Mouse (Mus musculus) left cerebral cortex, adult 11 months (tissue): Measurements from ENCODE around the gene Ccdc183.

Experiments used
- DNase-seq: peaks from one replicate; pipeline ENCODE4 v3.0.0; 2022; ENCODE audit warnings: low spot score

Gene Ccdc183

GRCm38 (mm10) chr2:25607761-25608622 is 9.5 kb downstream of the Ccdc183 start, which contains the start of gene Rabl6:
Gene Rabl6, minus strand, starts transcription at chr2:25608521.
- DNase-seq, result peak; percentile 84

GRCm38 (mm10) chr2:25602526-25602925 is 15.0 kb downstream of the Ccdc183 start:
- no peak for DNase-seq

GRCm38 (mm10) chr2:25600037-25600436 is 17.4 kb downstream of the Ccdc183 start:
- DNase-seq, result no peak

GRCm38 (mm10) chr2:25598749-25599148 is 18.7 kb downstream of the Ccdc183 start:
- no peak for DNase-seq

DNA sequence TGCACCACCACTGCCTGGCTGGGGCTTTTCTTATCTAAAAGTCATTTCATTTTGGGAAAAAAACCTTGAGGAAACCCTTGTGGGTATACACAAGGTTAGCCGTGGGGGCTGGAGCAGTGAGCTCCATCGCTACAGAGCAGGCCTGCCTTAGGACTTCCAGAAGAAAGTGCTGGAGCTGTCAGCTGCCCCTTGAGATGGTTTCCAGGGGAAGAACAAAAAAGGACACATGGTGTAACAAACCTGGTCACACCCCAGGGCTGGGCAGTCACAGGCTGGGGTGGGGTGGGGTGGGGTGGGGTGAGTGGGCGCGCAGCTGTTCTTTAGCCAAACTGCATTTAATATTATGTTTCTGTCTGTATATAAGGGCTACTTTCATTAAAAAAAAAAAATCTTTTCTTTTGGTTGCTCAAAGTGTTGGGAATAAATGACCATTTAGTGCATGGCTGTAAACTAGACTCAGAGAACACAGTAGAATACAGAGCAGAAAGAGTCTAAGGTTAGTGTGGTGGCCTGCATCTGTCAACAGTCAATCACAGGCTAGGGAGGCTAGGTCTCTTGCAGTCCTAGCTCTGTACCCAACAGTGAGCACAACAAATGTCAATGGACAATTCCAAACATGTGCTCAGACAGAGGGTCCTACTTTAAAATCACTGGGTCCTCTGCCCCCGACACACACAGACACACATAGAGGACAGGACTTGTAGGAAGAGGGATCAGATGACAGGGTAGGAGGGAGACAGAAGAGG is 20.5 kb downstream of the Ccdc183 start:
- DNase-seq, result no peak

GRCm38 (mm10) chr2:25591863-25592262 is 25.6 kb downstream of the Ccdc183 start:
- DNase-seq, result no peak

DNA sequence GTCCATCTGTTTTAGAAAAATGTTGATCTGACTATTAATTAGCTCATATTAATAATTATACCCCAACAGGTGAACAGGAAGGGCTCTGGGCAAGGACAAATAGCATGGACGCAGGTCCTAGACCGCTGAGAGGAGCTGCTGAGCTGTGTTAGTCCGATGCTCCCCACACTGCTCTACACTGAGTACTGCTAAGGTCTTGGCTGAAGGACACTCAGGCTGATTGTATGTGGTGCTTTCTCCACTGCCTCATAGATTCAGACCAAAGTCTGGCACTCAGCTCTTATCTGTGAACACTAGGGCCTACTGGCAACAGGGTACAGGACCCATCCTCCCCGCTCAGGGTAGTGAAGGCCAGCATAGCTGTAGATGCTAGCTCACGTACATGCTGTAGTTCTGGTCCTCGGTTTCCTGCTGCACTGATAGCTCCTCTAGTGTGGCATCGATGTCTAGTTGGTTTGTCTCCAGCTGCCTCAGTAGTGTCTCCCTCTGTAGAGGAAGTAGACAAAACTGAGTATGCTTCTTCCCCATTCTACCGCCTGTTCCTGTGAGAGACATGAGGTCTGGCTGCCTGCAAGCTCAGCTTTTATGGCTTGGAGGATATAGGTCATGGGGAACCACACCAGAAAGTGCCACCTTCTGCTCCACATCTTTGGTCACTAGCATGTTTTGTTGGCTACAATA is 29.1 kb downstream of the Ccdc183 start:
- DNase-seq, result no peak

DNA sequence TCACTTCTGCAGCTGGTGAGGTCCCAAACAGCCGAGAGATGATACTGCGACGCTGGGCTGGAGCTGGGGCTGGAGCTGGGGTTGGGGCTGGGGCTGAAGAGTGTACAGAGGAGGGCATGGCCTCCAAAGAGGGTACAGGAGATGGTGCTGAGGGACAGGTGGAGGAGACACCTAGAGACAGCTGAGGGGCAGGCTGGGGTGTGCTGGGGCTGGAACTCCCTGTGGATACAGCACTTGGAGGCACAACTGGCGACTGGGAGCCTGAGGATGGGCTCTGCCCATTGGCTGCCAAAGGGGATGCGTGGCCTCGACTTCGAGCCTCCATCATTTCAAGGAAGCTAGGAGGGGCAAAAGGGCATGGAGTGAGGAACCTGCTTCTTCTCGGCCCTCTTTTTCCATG is 30.2 kb downstream of the Ccdc183 start:
- DNase-seq, result no peak

GRCm38 (mm10) chr2:25585601-25586000 is 31.9 kb downstream of the Ccdc183 start:
- no peak for DNase-seq

DNA sequence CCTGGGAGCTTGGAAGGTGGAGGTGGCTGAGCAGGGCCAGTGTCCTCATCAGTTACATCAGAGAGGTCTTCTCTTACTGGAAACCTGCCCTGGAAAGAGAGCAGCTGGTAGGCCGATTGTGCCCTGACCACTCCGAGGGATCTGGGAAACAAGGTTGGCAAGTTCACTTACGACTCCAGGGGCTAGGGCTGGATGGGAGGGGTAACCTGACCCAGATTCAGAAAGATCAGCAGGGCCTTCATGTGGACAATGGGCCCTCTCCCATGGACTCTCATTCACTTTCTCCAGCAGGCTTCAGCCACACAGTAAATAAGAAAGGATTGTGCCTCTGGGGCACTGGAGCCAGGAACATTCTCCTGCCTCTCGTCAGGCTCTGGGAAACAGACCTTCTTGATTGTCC is 32.6 kb downstream of the Ccdc183 start:
- no peak for DNase-seq

GRCm38 (mm10) chr2:25584152-25584551 is 33.3 kb downstream of the Ccdc183 start:
- no peak for DNase-seq

DNA sequence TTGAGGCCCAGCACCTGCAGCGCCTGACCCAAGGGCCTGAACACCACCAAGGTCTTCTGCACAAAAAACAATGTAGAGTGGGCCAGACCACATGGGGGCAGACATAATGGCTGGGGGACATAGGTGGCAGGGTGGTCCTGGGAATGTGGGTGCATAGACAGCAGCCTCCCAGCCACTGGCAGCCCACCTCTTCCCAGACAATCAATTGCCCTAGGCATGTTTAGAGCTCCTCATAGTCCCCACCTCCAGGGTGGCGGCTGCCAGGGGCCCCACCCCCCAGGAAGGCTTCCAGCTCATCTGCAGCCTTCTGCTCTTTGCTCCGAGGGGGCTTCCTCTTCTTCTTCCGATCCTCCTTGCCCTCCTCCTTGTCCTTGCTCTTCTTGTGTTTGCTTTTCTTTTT is 33.9 kb downstream of the Ccdc183 start:
- no peak for DNase-seq

GRCm38 (mm10) chr2:25583120-25583481 is 34.4 kb downstream of the Ccdc183 start:
- DNase-seq, result no peak

DNA sequence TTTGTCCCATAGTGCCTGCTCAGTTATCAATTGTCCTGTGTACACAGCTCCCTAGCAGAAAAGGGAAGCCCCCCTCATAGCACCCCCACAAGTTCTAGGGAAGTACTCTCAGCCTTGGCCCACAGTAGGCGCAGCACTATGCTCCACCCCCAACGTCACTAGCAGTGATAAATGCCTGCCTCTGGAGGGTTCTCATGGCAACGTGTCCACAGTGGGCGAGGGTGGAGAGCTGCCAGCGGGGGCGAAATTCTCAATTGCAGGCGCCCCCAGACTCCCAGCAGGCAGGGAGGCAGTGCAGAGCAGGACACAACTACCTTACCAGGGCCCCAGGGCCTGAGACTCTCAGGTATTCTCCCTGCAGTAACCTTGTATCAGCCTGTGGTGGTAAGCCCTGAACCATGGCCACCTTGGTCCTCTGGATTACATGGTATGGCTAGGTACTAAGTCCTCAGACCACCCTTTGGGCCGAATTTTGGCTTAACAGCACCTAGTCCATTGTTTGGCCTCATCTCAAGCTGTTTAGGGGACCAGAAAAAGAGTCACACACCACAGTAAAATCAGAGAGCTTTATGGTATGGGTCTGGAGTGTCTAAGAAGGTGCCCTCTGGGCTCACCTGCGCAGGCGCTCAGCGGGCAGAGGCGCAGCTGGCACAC is 34.9 kb downstream of the Ccdc183 start:
- DNase-seq, result peak; percentile 76

GRCm38 (mm10) chr2:25581901-25582301 is 35.6 kb downstream of the Ccdc183 start:
- no peak for DNase-seq

DNA sequence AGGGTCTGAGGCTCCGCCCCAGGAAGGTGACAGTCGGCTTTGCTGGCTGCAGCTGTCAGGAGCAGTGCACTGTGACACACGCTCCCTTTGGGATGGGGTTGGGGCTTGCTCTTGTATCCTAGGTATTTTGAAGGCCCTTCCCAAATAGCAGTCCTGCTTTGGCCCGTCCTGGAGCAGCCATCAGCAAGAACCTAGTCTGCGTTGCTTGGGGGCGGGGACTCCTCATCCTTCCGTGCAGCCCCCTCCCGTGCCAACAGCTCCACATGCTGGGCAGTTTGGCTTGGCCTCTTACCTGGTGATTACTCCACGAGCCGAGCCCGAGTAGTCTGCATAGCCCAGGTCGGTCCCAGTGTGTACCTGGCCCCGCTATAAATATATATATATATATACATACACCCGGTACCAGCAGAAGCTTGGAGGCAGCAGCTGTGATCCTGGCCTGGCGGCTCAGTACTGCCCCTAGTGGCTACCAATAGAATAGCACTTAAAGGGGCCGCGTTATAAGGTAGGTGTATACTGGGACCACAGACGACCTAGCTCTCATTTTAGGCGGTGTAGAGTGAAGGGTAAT is 36.1 kb downstream of the Ccdc183 start, which contains the start of gene Ajm1:
Gene Ajm1, minus strand, starts transcription at position 464 of the 571 bp plus-strand sequence.
- DNase-seq, result peak; percentile 81

DNA sequence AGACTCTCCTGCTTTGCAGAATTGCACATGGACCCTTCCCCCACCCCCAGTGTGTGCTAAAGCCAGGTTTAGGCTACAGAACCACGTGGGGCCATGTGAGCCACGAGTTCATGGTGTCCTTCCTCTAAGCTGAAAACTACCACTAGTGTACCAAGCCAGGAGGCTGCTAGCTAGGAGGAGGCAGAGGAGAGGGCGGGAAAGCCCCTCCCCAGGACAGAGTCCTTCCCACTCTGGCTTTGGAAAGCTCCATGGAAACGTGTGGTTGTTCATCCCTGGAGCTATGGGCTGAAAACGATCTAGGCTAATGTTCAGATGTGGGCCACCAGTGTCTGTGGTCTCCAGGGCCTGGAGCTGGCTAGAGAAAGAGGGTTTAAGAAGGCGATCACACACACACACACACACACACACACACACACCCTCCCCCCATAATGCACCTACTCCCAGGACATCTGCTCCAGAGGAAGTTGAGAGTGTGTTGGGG is 36.8 kb downstream of the Ccdc183 start:
- peak; percentile 28 for DNase-seq

DNA sequence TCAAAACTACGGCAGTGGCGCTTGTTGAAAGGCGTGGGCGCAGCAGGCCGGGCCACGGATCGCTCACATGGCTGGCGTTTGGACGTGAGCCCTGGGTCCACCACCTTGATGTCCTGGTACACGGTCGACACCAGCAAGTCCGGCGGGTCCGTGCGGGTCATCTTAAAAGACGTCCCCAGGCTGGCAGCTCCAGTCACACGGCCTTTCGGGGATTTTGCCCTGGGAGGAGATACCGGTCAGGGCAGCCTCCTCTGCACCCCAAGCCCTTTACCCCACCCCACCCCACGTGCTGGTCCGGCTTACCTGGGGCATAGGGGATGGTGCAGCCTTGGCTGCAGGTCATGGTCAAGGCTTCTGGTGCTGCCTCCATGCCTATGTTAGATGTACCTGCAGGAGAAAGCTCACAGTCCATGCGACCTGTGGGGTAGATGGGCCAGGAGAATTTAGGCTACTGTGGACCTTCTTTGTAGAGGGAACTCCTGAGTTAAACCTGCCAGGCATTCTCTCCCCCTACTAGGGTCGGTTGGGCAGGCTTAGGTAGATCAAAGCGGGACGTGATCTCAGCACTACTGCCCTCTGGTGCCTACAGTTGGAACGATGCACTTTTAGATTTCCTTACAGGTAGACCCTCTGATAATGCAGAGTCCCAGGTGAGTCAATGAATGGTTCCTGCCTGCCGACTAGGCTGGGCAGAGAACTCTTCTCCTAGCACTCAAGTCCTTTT is 37.6 kb downstream of the Ccdc183 start:
- no peak for DNase-seq

GRCm38 (mm10) chr2:25578796-25579736 is 38.4 kb downstream of the Ccdc183 start:
- no peak for DNase-seq
